Mouse (Mus musculus): ENCODE data around the gene Otulinl. TPM values are rescaled to one million over a fixed set of nuclear protein-coding genes. Genes with fewer than 3 reads are reported as not detected.
A peak's percentile ranks its signal among the peaks of the same experiment; 100 is the strongest.

Otulinl gene
- polyA plus RNA-seq, 1 experiment = 4.9 TPM

- TF ChIP-seq CTCF (IDR thresholded peaks at IDR 0.05; ENCODE audit: borderline replicate concordance, extremely low read depth, insufficient read depth, insufficient read length) (no peak), POLR2A (IDR thresholded peaks at IDR 0.05; ENCODE audit: borderline replicate concordance, extremely low read depth, insufficient read depth, insufficient read length, poor library complexity, severe bottlenecking) (no peak)
- DNase-seq (ENCODE audit: low read depth) = no peak
Measured at GRCm38 (mm10) chr15:27677801-27678200, 3.6 kb downstream of the Otulinl start.

GRCm38 (mm10) chr15:27676211-27676610, 5.2 kb downstream of the Otulinl start:
- no peak for TF ChIP-seq CTCF (IDR thresholded peaks at IDR 0.05; ENCODE audit: borderline replicate concordance, extremely low read depth, insufficient read depth, insufficient read length)
- TF ChIP-seq POLR2A (IDR thresholded peaks at IDR 0.05; ENCODE audit: borderline replicate concordance, extremely low read depth, insufficient read depth, insufficient read length, poor library complexity, severe bottlenecking) = no peak
- DNase-seq (ENCODE audit: low read depth) = no peak

GRCm38 (mm10) chr15:27675122-27675521, 6.3 kb downstream of the Otulinl start:
- TF ChIP-seq POLR2A (IDR thresholded peaks at IDR 0.05; ENCODE audit: borderline replicate concordance, extremely low read depth, insufficient read depth, insufficient read length, poor library complexity, severe bottlenecking) = no peak
- no peak for TF ChIP-seq CTCF (IDR thresholded peaks at IDR 0.05; ENCODE audit: borderline replicate concordance, extremely low read depth, insufficient read depth, insufficient read length)
- no peak for DNase-seq (ENCODE audit: low read depth)

GRCm38 (mm10) chr15:27674041-27674440, 7.3 kb downstream of the Otulinl start:
- no peak for TF ChIP-seq CTCF (IDR thresholded peaks at IDR 0.05; ENCODE audit: borderline replicate concordance, extremely low read depth, insufficient read depth, insufficient read length)
- TF ChIP-seq POLR2A (IDR thresholded peaks at IDR 0.05; ENCODE audit: borderline replicate concordance, extremely low read depth, insufficient read depth, insufficient read length, poor library complexity, severe bottlenecking) = no peak
- DNase-seq (ENCODE audit: low read depth) = no peak

- TF ChIP-seq CTCF (IDR thresholded peaks at IDR 0.05; ENCODE audit: borderline replicate concordance, extremely low read depth, insufficient read depth, insufficient read length) = no peak
- DNase-seq (ENCODE audit: low read depth) = no peak
Measured at GRCm38 (mm10) chr15:27673151-27673550, 8.2 kb downstream of the Otulinl start.

- TF ChIP-seq POLR2A (IDR thresholded peaks at IDR 0.05; ENCODE audit: borderline replicate concordance, extremely low read depth, insufficient read depth, insufficient read length, poor library complexity, severe bottlenecking) (no peak), CTCF (IDR thresholded peaks at IDR 0.05; ENCODE audit: borderline replicate concordance, extremely low read depth, insufficient read depth, insufficient read length) (no peak)
- peak; percentile 31 for DNase-seq (ENCODE audit: low read depth)
Measured at GRCm38 (mm10) chr15:27672259-27672658, 9.1 kb downstream of the Otulinl start.

- no peak for TF ChIP-seq CTCF (IDR thresholded peaks at IDR 0.05; ENCODE audit: borderline replicate concordance, extremely low read depth, insufficient read depth, insufficient read length)
- TF ChIP-seq POLR2A (IDR thresholded peaks at IDR 0.05; ENCODE audit: borderline replicate concordance, extremely low read depth, insufficient read depth, insufficient read length, poor library complexity, severe bottlenecking) = no peak
- no peak for DNase-seq (ENCODE audit: low read depth)
Measured at GRCm38 (mm10) chr15:27671612-27672245, 9.7 kb downstream of the Otulinl start.

GRCm38 (mm10) chr15:27670708-27671107, 10.7 kb downstream of the Otulinl start:
- DNase-seq (ENCODE audit: low read depth) = no peak
- no peak for TF ChIP-seq CTCF (IDR thresholded peaks at IDR 0.05; ENCODE audit: borderline replicate concordance, extremely low read depth, insufficient read depth, insufficient read length)
- no peak for TF ChIP-seq POLR2A (IDR thresholded peaks at IDR 0.05; ENCODE audit: borderline replicate concordance, extremely low read depth, insufficient read depth, insufficient read length, poor library complexity, severe bottlenecking)

- no peak for DNase-seq (ENCODE audit: low read depth)
- TF ChIP-seq POLR2A (IDR thresholded peaks at IDR 0.05; ENCODE audit: borderline replicate concordance, extremely low read depth, insufficient read depth, insufficient read length, poor library complexity, severe bottlenecking) (no peak), CTCF (IDR thresholded peaks at IDR 0.05; ENCODE audit: borderline replicate concordance, extremely low read depth, insufficient read depth, insufficient read length) (no peak)
Measured at GRCm38 (mm10) chr15:27669931-27670411, 11.4 kb downstream of the Otulinl start.

GRCm38 (mm10) chr15:27669276-27669675, 12.1 kb downstream of the Otulinl start:
- no peak for DNase-seq (ENCODE audit: low read depth)
- TF ChIP-seq CTCF (IDR thresholded peaks at IDR 0.05; ENCODE audit: borderline replicate concordance, extremely low read depth, insufficient read depth, insufficient read length) (no peak), POLR2A (IDR thresholded peaks at IDR 0.05; ENCODE audit: borderline replicate concordance, extremely low read depth, insufficient read depth, insufficient read length, poor library complexity, severe bottlenecking) (no peak)

- no peak for TF ChIP-seq CTCF (IDR thresholded peaks at IDR 0.05; ENCODE audit: borderline replicate concordance, extremely low read depth, insufficient read depth, insufficient read length)
- TF ChIP-seq POLR2A (IDR thresholded peaks at IDR 0.05; ENCODE audit: borderline replicate concordance, extremely low read depth, insufficient read depth, insufficient read length, poor library complexity, severe bottlenecking) = no peak
- no peak for DNase-seq (ENCODE audit: low read depth)
Measured at GRCm38 (mm10) chr15:27668557-27668956, 12.8 kb downstream of the Otulinl start.

GRCm38 (mm10) chr15:27668001-27668461, 13.3 kb downstream of the Otulinl start:
- TF ChIP-seq POLR2A (IDR thresholded peaks at IDR 0.05; ENCODE audit: borderline replicate concordance, extremely low read depth, insufficient read depth, insufficient read length, poor library complexity, severe bottlenecking) (no peak), CTCF (IDR thresholded peaks at IDR 0.05; ENCODE audit: borderline replicate concordance, extremely low read depth, insufficient read depth, insufficient read length) (no peak)
- no peak for DNase-seq (ENCODE audit: low read depth)

Measured in brain, embryonic 14.5 days (tissue).